Mouse (Mus musculus) adrenal gland, postnatal 25 days (tissue): Measurements from ENCODE around the gene Rgp1. TPM values are rescaled to one million over a fixed set of nuclear protein-coding genes. Genes with fewer than 3 reads are reported as not detected.
A peak's percentile ranks its signal among the peaks of the same experiment; 100 is the strongest.

Source experiments
- DNase-seq: peaks from one replicate; pipeline ENCODE4 v3.0.0; 2021; ENCODE audit warnings: mixed read lengths
- total RNA-seq: library from RNA; stranded (reverse); gene quantifications from 2 replicates; pipeline ENCODE4 v1.2.3, GENCODE M21; 2021

The Rgp1 gene
- total RNA-seq, 1 experiment from 2014 or later: 58.9 TPM

DNA sequence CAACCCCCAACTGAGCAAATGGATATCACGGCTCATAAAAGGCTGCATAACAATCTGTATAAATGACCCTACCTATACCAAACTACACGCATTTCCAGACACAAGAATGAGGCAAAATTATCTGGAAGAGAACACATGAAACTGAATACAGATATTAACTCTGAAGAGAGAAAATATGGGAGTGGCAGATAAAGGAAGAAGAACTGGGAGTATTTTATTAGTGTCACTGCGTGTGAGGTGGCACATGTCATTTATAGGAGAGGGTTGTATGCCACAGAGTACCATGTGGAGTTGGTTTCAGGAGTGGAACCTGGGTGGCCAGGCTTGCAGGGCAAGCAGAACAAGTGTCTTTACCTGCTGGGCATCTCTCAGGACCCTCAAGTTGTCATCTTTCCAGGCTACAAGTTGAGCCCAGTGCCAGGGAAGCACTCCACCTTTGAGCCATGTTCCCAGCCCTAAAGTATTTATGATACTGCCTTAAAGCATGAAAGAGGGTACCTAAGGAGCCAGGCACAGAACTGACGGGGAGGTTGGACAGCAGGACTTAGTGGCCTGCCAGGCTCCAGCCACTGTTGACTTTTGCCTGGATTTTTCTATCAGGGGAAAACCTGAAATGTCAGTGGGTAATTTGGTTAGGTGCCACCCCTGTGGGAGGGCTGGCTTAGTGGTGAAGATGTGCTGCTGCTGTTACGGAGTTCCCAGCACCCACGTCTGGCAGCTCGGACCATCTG, 20.3 kb downstream of the Rgp1 start:
- DNase-seq: no peak

GRCm38 (mm10) chr4:43600195-43600934, 21.9 kb downstream of the Rgp1 start:
- DNase-seq: no peak

GRCm38 (mm10) chr4:43604099-43604498, 25.6 kb downstream of the Rgp1 start:
- DNase-seq: no peak

GRCm38 (mm10) chr4:43604751-43605685, 26.5 kb downstream of the Rgp1 start:
- DNase-seq: no peak

GRCm38 (mm10) chr4:43612534-43612933, 34.0 kb downstream of the Rgp1 start:
- no peak for DNase-seq

GRCm38 (mm10) chr4:43613060-43613730, 34.7 kb downstream of the Rgp1 start:
- DNase-seq: no peak

DNA sequence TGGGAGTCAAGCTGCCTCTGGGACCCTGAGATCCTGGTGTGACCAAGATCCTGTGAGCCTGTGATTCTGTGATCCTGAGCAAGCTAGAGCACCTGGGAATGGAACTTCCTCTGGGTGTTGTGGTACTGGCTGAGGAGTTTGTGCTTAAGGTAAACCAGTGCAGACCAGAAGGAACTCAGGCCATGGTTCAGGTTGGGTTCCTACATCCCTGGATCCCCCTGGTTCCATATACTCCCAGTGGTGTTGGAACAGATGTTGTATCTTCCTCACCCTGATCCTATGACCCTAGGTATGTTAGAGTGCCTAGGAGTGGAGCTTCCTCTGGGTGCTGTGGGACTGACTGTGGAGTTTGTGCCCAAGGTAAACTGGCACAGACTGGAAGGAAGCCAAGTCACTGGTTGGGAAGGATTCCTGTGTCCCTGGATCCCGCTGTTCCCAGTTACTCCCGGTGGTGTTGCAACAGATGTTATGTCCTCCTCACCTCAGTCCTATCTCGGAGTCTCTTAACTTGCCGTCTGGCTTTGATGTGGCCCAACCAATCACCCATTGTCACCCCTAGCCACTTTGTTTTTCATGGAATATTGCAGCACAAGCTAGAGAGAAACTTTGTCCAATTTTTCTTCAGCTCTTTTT, 41.7 kb downstream of the Rgp1 start:
- DNase-seq: no peak

- no peak for DNase-seq
These were observed 50.7 kb downstream of the Rgp1 start for GRCm38 (mm10) chr4:43629106-43629817.

DNA sequence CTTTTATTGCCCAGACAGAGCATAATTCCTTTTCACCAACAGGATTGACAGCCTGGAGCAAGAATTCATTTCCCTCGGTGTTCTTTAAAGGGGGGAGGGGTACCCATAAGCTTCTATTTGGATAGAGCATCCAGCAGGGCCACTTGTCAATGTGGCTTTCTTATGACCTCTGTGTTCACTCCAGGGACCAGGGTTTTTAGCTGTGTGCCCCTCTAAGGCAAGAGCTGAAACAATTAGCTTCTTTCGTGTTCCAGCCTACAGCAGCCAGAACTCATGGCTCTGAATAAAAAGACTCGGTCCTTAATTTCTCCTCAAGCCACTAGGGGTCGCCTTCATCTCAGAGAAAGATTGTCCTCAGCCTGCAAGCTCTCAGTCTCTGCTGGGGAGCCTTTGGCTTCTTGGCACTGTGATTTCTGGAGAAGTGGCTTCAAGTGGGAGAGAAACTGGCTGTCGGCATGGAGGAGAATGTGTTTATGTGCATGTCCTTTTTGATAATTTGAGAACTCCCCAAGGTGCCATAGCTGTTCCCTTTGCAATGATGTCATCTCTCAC, 51.6 kb downstream of the Rgp1 start:
- peak; percentile 59 for DNase-seq

DNA sequence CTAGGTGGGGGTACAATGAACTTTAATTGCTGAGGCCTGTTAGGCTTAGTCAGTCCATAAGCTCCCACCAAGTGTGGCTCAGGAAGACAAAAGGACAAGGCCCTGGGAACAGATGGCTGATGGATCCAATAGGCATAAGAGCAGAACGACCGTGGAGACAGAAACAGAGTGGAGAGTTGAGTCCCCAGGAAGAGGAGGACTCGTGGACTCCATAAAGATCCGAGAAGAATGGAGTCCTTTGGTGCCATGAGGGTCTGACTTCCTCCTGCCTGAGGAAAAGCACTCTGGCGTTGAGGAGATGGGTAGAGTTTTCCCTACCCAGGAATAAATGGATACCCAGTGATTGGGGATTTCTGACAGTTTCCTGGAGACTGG, 52.1 kb downstream of the Rgp1 start:
- DNase-seq: no peak

DNA sequence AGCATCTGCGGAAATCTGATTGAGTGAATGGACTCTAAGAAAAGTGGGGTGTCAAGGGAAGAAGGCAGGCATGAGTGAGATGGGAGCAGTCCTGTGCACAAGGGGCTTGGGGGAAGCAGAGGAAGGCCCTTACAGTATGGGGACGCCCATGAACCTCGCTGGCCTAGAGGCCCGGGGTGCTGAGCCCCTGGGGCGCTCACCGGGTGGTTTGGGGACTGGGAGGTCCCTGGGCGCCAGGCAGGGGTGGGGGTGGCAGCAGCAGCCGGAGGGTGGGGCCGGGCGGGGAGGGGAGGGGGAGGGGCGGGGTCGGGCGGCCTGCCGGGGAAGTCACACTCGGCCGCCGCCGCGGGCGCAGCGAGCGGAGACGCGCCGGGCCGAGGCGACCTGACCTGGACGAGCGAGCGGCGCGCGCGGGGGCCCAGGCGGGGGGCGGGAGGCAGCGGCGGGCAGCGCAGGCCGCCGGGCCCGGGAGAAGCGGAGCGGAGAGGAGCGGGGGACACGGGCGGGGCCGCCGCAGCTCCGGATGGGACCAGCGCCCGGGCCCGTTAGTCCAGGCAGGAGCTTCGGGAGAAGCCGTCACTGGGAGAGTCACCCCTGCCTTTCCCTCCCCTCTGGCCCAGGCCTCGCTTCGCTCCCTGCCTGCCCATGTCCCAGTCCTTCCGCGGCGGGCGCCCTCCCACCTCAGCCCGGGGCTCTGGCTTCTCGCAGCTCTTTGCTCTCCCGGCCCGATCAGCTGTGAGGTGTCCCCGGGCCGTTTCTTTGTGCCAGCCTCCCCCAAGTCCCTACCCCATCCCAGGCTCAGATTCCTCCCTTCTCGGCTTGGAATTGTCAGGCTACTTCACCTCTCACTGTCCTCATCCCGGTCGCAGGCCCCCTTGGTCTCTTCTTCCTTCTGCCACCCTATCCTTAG, 52.8 kb downstream of the Rgp1 start, which contains the start of gene Npr2:
TSS of gene Npr2 (plus strand) at position 890 of the 910 bp plus-strand sequence.
- peak; percentile 66 for DNase-seq

GRCm38 (mm10) chr4:43631956-43632920, 53.7 kb downstream of the Rgp1 start:
- DNase-seq: no peak

DNA sequence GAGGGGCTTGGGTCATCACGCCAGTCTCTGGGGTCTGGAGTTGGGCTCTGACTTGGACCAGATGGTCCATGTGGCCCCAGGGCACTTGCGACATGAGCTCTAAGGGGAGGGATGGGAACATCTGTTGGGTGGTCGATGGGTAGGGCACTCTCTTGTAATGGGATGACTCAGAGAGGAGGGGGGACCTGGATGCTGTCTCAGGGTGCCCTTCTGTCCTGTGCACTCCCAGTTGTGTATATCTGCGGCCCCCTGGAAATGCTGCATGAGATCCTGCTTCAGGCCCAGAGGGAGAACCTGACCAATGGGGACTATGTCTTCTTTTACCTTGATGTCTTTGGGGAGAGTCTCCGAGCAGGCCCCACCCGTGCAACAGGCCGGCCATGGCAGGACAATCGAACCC, 54.8 kb downstream of the Rgp1 start:
- DNase-seq: no peak

DNA sequence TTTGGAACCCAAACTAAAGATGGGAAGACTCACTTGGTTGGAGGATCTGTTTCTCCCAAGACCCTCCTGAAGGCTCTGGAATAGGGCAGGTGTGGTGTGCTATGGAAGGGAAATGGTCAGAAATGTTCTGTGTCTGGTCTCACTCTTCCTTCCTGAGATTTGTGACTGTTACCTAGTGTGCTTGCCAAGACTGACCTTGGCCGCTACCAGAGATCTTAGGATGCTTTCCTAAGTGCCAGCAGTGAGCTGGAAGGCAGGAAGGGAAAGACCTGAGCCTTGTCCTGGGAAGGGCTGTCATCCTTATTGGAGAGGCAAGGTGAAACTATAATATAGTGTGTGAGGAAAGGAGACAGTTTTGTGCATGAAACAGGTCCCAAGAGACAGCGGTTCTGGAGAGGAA, 55.2 kb downstream of the Rgp1 start:
- DNase-seq: no peak

GRCm38 (mm10) chr4:43634621-43635374, 56.3 kb downstream of the Rgp1 start:
- DNase-seq: no peak

GRCm38 (mm10) chr4:43636751-43637150, 58.2 kb downstream of the Rgp1 start:
- no peak for DNase-seq
